Mouse (Mus musculus): ENCODE results near the gene L3mbtl3. TPM values are rescaled to one million over a fixed set of nuclear protein-coding genes. Genes with fewer than 3 reads are reported as not detected.
A peak's percentile ranks its signal among the peaks of the same experiment; 100 is the strongest.

L3mbtl3 gene
- polyA plus RNA-seq, 1 experiment from 2014 or later = 11.4 TPM

DNA sequence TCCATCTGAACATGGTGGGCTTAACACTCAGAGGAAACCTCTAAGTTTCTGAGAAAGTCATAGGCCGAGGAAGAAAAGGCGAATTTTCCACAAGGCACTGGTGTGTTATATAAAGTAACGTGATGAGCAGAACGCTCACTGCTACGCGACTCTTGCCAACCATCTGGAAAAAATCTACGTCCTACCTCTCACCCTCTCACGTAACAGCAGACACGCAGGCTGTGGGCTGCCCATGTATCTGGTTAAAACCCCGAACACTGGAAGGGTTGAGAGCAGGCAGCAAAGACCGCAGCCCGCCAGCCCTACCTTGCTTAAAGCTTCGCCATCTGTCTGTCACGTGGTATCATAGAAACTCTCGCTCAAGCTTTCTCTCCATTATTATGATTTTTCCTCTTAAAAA lies 61.4 kb downstream of the L3mbtl3 start:
- H3K9ac ChIP-seq (replicated peaks; ENCODE audit: low read depth) = no peak overlapping the region
- no peak overlapping the region for H3K4me2 ChIP-seq (replicated peaks; ENCODE audit: low read depth, low read length)
- WGBS = 93% methylated on average over 15 of the region's 15 CpGs
- no peak overlapping the region for H3K4me3 ChIP-seq (ENCODE audit: low read depth, low read length)
- no peak for DNase-seq (ENCODE audit: low spot score)
- no peaks in the 10 kb centered on the region for H3K9me3 ChIP-seq (ENCODE audit: low read length)
- no peak for ATAC-seq
- no peaks in the 10 kb centered on the region for H3K27me3 ChIP-seq (replicated peaks; ENCODE audit: insufficient read depth, low read length)
- H3K4me1 ChIP-seq (ENCODE audit: insufficient read depth, low read depth, low read length) = no peaks in the 10 kb centered on the region
- no peak overlapping the region for H3K27ac ChIP-seq (ENCODE audit: low read length)
- H3K36me3 ChIP-seq (ENCODE audit: insufficient read depth, low read length) = peaks cover 36% of the 10 kb centered on the region
- no peak for TF ChIP-seq EP300 (IDR thresholded peaks at IDR 0.05)
- TF ChIP-seq CTCF (IDR thresholded peaks at IDR 0.05) = no peak

- DNase-seq (ENCODE audit: low spot score) (no peak), ATAC-seq (no peak)
- H3K9me3 ChIP-seq (ENCODE audit: low read length) = no peaks in the 10 kb centered on the region
- no peak overlapping the region for H3K27ac ChIP-seq (ENCODE audit: low read length)
- peaks cover 8% of the 10 kb centered on the region; the same call in 1 of the 2 replicates for H3K36me3 ChIP-seq (ENCODE audit: insufficient read depth, low read length)
- no peak overlapping the region for H3K9ac ChIP-seq (replicated peaks; ENCODE audit: low read depth)
- no peak overlapping the region for H3K4me3 ChIP-seq (ENCODE audit: low read depth, low read length)
- no peak overlapping the region for H3K4me2 ChIP-seq (replicated peaks; ENCODE audit: low read depth, low read length)
- H3K4me1 ChIP-seq (ENCODE audit: insufficient read depth, low read depth, low read length) = no peaks in the 10 kb centered on the region
- no peaks in the 10 kb centered on the region for H3K27me3 ChIP-seq (replicated peaks; ENCODE audit: insufficient read depth, low read length)
- 95% methylated on average over 6 of the region's 6 CpGs for WGBS
- TF ChIP-seq EP300 (IDR thresholded peaks at IDR 0.05) = no peak
- no peak for TF ChIP-seq CTCF (IDR thresholded peaks at IDR 0.05)
These were observed 72.3 kb downstream of the L3mbtl3 start for GRCm38 (mm10) chr10:26303485-26303884.

GRCm38 (mm10) chr10:26302336-26302735 lies 73.4 kb downstream of the L3mbtl3 start:
- no peak for DNase-seq (ENCODE audit: low spot score)
- no peaks in the 10 kb centered on the region for H3K27me3 ChIP-seq (replicated peaks; ENCODE audit: insufficient read depth, low read length)
- H3K9ac ChIP-seq (replicated peaks; ENCODE audit: low read depth) = no peak overlapping the region
- H3K4me1 ChIP-seq (ENCODE audit: insufficient read depth, low read depth, low read length) = no peaks in the 10 kb centered on the region
- H3K4me3 ChIP-seq (ENCODE audit: low read depth, low read length) = no peak overlapping the region
- peaks cover 8% of the 10 kb centered on the region; the same call in 1 of the 2 replicates for H3K36me3 ChIP-seq (ENCODE audit: insufficient read depth, low read length)
- no peaks in the 10 kb centered on the region for H3K9me3 ChIP-seq (ENCODE audit: low read length)
- no peak overlapping the region for H3K27ac ChIP-seq (ENCODE audit: low read length)
- TF ChIP-seq EP300 (IDR thresholded peaks at IDR 0.05) (no peak), CTCF (IDR thresholded peaks at IDR 0.05) (no peak)
- 91% methylated on average over 4 of the region's 4 CpGs for WGBS
- H3K4me2 ChIP-seq (replicated peaks; ENCODE audit: low read depth, low read length) = no peak overlapping the region
- no peak for ATAC-seq

- DNase-seq (ENCODE audit: low spot score) = peak; percentile 10
- Histone ChIP-seq H3K4me2 (replicated peaks; ENCODE audit: low read depth, low read length) (no peak overlapping the region), H3K9me3 (ENCODE audit: low read length) (no peaks in the 10 kb centered on the region), H3K4me3 (ENCODE audit: low read depth, low read length) (no peak overlapping the region), H3K36me3 (ENCODE audit: insufficient read depth, low read length) (0 out of 2 replicates have a peak, but pooled peaks cover 12% of the 10 kb centered on the region), H3K27ac (ENCODE audit: low read length) (no peak overlapping the region), H3K27me3 (replicated peaks; ENCODE audit: insufficient read depth, low read length) (no peaks in the 10 kb centered on the region), H3K9ac (replicated peaks; ENCODE audit: low read depth) (no peak overlapping the region), H3K4me1 (ENCODE audit: insufficient read depth, low read depth, low read length) (no peaks in the 10 kb centered on the region)
- peak; percentile 45 for TF ChIP-seq CTCF (IDR thresholded peaks at IDR 0.05)
- no peak for TF ChIP-seq EP300 (IDR thresholded peaks at IDR 0.05)
- WGBS = 76% methylated on average over 7 of the region's 7 CpGs
- ATAC-seq = no peak
These were observed 78.1 kb downstream of the L3mbtl3 start for GRCm38 (mm10) chr10:26297626-26298025.

- no peak for ATAC-seq
- whole genome bisulfite sequencing = 72% methylated on average over 3 of the region's 3 CpGs
These were observed 78.6 kb downstream of the L3mbtl3 start for GRCm38 (mm10) chr10:26297200-26297599.

GRCm38 (mm10) chr10:26287136-26287535 lies 88.6 kb downstream of the L3mbtl3 start:
- WGBS = 78% methylated on average over 7 of the region's 7 CpGs
- ATAC-seq (no peak), DNase-seq (ENCODE audit: low spot score) (no peak)
- Histone ChIP-seq H3K9me3 (ENCODE audit: low read length) (no peaks in the 10 kb centered on the region), H3K36me3 (ENCODE audit: insufficient read depth, low read length) (no peaks in the 10 kb centered on the region), H3K4me1 (ENCODE audit: insufficient read depth, low read depth, low read length) (no peaks in the 10 kb centered on the region), H3K4me2 (replicated peaks; ENCODE audit: low read depth, low read length) (no peak overlapping the region), H3K27me3 (replicated peaks; ENCODE audit: insufficient read depth, low read length) (no peaks in the 10 kb centered on the region), H3K27ac (ENCODE audit: low read length) (no peak overlapping the region), H3K9ac (replicated peaks; ENCODE audit: low read depth) (no peak overlapping the region), H3K4me3 (ENCODE audit: low read depth, low read length) (no peak overlapping the region)
- no peak for TF ChIP-seq CTCF (IDR thresholded peaks at IDR 0.05)
- no peak for TF ChIP-seq EP300 (IDR thresholded peaks at IDR 0.05)

More at GRCm38 (mm10) chr10:26297200-26297599, 78.6 kb downstream of the L3mbtl3 start:
- Histone ChIP-seq H3K9me3 (ENCODE audit: low read length) (no peaks in the 10 kb centered on the region), H3K27ac (ENCODE audit: low read length) (no peak overlapping the region), H3K27me3 (replicated peaks; ENCODE audit: insufficient read depth, low read length) (no peaks in the 10 kb centered on the region), H3K4me1 (ENCODE audit: insufficient read depth, low read depth, low read length) (no peaks in the 10 kb centered on the region), H3K4me3 (ENCODE audit: low read depth, low read length) (no peak overlapping the region), H3K4me2 (replicated peaks; ENCODE audit: low read depth, low read length) (no peak overlapping the region), H3K36me3 (ENCODE audit: insufficient read depth, low read length) (0 out of 2 replicates have a peak, but pooled peaks cover 9% of the 10 kb centered on the region), H3K9ac (replicated peaks; ENCODE audit: low read depth) (no peak overlapping the region)
- DNase-seq (ENCODE audit: low spot score) = no peak
- TF ChIP-seq CTCF (IDR thresholded peaks at IDR 0.05) (no peak), EP300 (IDR thresholded peaks at IDR 0.05) (no peak)

- H3K4me2 ChIP-seq (replicated peaks; ENCODE audit: low read depth, low read length) = no peak overlapping the region
- no peak overlapping the region for H3K27ac ChIP-seq (ENCODE audit: low read length)
- no peaks in the 10 kb centered on the region for H3K4me1 ChIP-seq (ENCODE audit: insufficient read depth, low read depth, low read length)
- H3K36me3 ChIP-seq (ENCODE audit: insufficient read depth, low read length) = no peaks in the 10 kb centered on the region
- H3K9me3 ChIP-seq (ENCODE audit: low read length) = no peaks in the 10 kb centered on the region
- TF ChIP-seq CTCF (IDR thresholded peaks at IDR 0.05) = no peak
- no peak for TF ChIP-seq EP300 (IDR thresholded peaks at IDR 0.05)
- no peak overlapping the region for H3K4me3 ChIP-seq (ENCODE audit: low read depth, low read length)
- no peak overlapping the region for H3K9ac ChIP-seq (replicated peaks; ENCODE audit: low read depth)
- ATAC-seq (peak; percentile 64), DNase-seq (ENCODE audit: low spot score) (no peak)
- 61% methylated on average over 8 of the region's 8 CpGs for WGBS
- H3K27me3 ChIP-seq (replicated peaks; ENCODE audit: insufficient read depth, low read length) = no peaks in the 10 kb centered on the region
These were observed 95.8 kb downstream of the L3mbtl3 start for GRCm38 (mm10) chr10:26280009-26280408.
